Comparison of ENCODE assay signal across 8 mouse cellular contexts in the genomic region with DNA sequence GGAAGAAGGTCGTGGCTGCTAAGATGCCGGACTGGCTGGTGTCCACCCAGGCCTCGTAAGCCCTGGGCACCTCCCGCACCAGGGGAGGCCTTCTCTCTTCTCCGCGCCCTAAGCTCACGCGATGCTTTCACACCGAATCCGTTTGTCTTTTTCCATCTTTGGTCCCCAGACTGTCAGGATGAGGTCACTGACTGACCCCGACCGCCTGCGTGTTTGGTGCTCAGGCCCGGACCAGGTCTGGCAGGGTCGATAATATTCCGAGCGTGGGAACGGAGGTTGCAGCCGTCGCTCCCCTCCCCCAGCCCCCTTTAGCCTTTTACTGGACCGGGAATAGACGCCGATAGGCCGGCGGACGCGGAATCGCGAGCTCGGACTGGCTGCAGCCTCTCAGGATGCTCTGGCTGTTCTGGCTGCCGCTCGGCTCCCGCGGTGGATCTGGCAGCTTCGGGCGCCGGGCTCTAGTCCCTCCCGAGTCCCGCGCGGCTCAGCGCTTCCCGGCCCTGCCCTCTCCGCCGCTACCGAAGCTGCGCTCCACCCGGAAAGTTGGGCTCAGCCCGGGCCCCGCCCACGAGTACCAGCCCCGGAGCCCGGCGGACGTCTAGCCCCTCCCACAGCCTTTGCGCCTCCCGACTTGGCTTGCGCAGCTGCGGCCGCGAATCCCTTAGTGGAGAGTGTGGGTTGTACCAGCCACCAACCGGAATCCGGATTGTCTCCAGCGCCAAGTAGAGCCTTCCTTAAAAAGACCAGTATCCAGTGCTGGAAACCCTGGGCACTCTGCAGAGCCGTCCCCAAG. TPM values are rescaled to one million over a fixed set of nuclear protein-coding genes. Genes with fewer than 3 reads are reported as not detected.
DNase-seq lines count a peak whose midpoint lies in the region; ATAC-seq lines count a peak whose summit lies in the region.

No protein-coding gene starts in this region.

- peak; percentile 91 to 92 for DNase-seq in adrenal gland, adult 18-20 months (ENCODE audit: low spot score in 2 of 2)
- DNase-seq in embryo, embryonic 10.5 days (ENCODE audit: low spot score), result peak; percentile 89
- DNase-seq in gastrocnemius, postnatal 14 days, result peak; percentile 94
- DNase-seq in left cerebral cortex, postnatal 10 days (ENCODE audit: extremely low spot score in 1 of 2, low spot score in 2 of 2), result peak; percentile 91 to 96
- DNase-seq in right cerebral cortex, postnatal 10 days (ENCODE audit: low spot score in 2 of 2), result peak; percentile 96 to 97
- DNase-seq in urinary bladder, postnatal 14 days (ENCODE audit: low spot score), result peak; percentile 95

- ATAC-seq in inflammation-experienced regulatory T-cells, adult 6 months, result peak; percentile 80
- ATAC-seq in megakaryocyte progenitor cell, adult 5-6 weeks (replicated peaks; ENCODE audit: poor library complexity), result peak; percentile 85

- intact Hi-C loops in gastrocnemius, postnatal 14 days (cut with DNase I; ENCODE audit: low total_unique reads), result no loop called here
- intact Hi-C loops in left cerebral cortex, postnatal 10 days (cut with DNase I), result loop anchor here (5.0 to 10.0 kb wide), 3 partner anchors 106 to 379 kb away; no protein-coding TSS in a partner anchor

RNA-seq across cellular contexts. Expression of gene Slc35e4, which starts 1.0 kb away (rescaled TPM):
- total RNA-seq in adrenal gland, adult 18-20 months (2021), result 1 to 10 TPM; 4.2 to 8.5 TPM
- total RNA-seq in gastrocnemius, postnatal 14 days (2021), result 10 to 100 TPM; 17.4 to 20.3 TPM
- 1 to 10 TPM; 1.3 to 2.3 (median 1.5) TPM for polyA plus RNA-seq in inflammation-experienced regulatory T-cells, adult 6 months (2017; shearing (Covaris generic))
- 10 to 100 TPM; 25.2 to 27.7 TPM for total RNA-seq in left cerebral cortex, postnatal 10 days (2021)
- total RNA-seq in megakaryocyte progenitor cell, adult 5-6 weeks (2015), result 0.94 and 2.5 TPM in 2 replicates
- total RNA-seq in megakaryocyte progenitor cell, adult 5-6 weeks (2017), result 1.5 and 3.0 TPM in 2 replicates

RNA-seq across cellular contexts. Expression of gene Tcn2, which starts 18.4 kb away (rescaled TPM):
- total RNA-seq in adrenal gland, adult 18-20 months (2021), result 100 to 1,000 TPM; 113 to 133 TPM
- 10 to 100 TPM; 18.8 to 22.8 TPM for total RNA-seq in gastrocnemius, postnatal 14 days (2021)
- 10 to 100 TPM; 11.0 to 29.1 (median 23.6) TPM for polyA plus RNA-seq in inflammation-experienced regulatory T-cells, adult 6 months (2017; shearing (Covaris generic))
- 10 to 100 TPM; 13.0 to 14.5 TPM for total RNA-seq in left cerebral cortex, postnatal 10 days (2021)
- 87.8 and 102 TPM in 2 replicates for total RNA-seq in megakaryocyte progenitor cell, adult 5-6 weeks (2015)
- 40.8 and 50.5 TPM in 2 replicates for total RNA-seq in megakaryocyte progenitor cell, adult 5-6 weeks (2017)

RNA-seq across cellular contexts. Expression of gene Dusp18, which starts 18.5 kb away (rescaled TPM):
- 1 to 10 TPM; 3.5 to 5.2 TPM for total RNA-seq in adrenal gland, adult 18-20 months (2021)
- 1 to 10 TPM; 2.7 to 4.0 TPM for total RNA-seq in gastrocnemius, postnatal 14 days (2021)
- polyA plus RNA-seq in inflammation-experienced regulatory T-cells, adult 6 months (2017; shearing (Covaris generic)), result under 1 TPM in 2 of 3 experiments, not detected in 1; 0.21 to 0.32 TPM
- total RNA-seq in left cerebral cortex, postnatal 10 days (2021), result 10 to 100 TPM; 18.8 to 21.0 TPM
- total RNA-seq in megakaryocyte progenitor cell, adult 5-6 weeks (2015), result 0.78 and 1.2 TPM in 2 replicates
- total RNA-seq in megakaryocyte progenitor cell, adult 5-6 weeks (2017), result 0.17 and 0.51 TPM in 2 replicates

RNA-seq across cellular contexts. Expression of gene 4921536K21Rik, which starts 18.6 kb away (rescaled TPM):
- total RNA-seq in adrenal gland, adult 18-20 months (2021), result under 1 TPM; 0.53 to 0.74 TPM
- under 1 TPM; 0.10 to 0.11 TPM for total RNA-seq in gastrocnemius, postnatal 14 days (2021)
- not detected for polyA plus RNA-seq in inflammation-experienced regulatory T-cells, adult 6 months (2017; shearing (Covaris generic))
- under 1 TPM; 0.62 to 0.65 TPM for total RNA-seq in left cerebral cortex, postnatal 10 days (2021)
- not detected in 2 replicates for total RNA-seq in megakaryocyte progenitor cell, adult 5-6 weeks (2015)
- not detected in 2 replicates for total RNA-seq in megakaryocyte progenitor cell, adult 5-6 weeks (2017)

RNA-seq across cellular contexts. Expression of gene Osbp2, which starts 49.8 kb away (rescaled TPM):
- total RNA-seq in adrenal gland, adult 18-20 months (2021), result 1 to 10 TPM; 2.9 to 6.6 TPM
- under 1 TPM; 0.45 to 0.47 TPM for total RNA-seq in gastrocnemius, postnatal 14 days (2021)
- polyA plus RNA-seq in inflammation-experienced regulatory T-cells, adult 6 months (2017; shearing (Covaris generic)), result not detected
- total RNA-seq in left cerebral cortex, postnatal 10 days (2021), result 100 to 1,000 TPM; 125 to 126 TPM
- total RNA-seq in megakaryocyte progenitor cell, adult 5-6 weeks (2015), result not detected in 2 replicates
- not detected in 2 replicates for total RNA-seq in megakaryocyte progenitor cell, adult 5-6 weeks (2017)

Comparison
In these comparisons a context has a peak if more than half of its experiments do, and no peak if none do; other contexts are left out.
1. Peak in every context shown above with its lines: DNase-seq and ATAC-seq.